ENCODE assay signal across 18 mouse cellular contexts in genomic region chr13:60033116-60033515, GRCm38 (mm10).
DNase-seq lines count a peak whose midpoint lies in the region; ATAC-seq lines count a peak whose summit lies in the region.
"Had no signal": no experiment of that assay in that cellular context is flagged by ENCODE, and none has a peak within 500 bp of the region (broad histone marks: within the 10 kb centered on the region; RNA-seq: fewer than 3 reads in every experiment).

No protein-coding gene starts in this region.

- ATAC-seq in forebrain, embryonic 13.5 days = no peak
- ATAC-seq: activated CD4-positive, CD25-positive, alpha-beta regulatory T cell, adult 4 months; forebrain, embryonic 15.5 days; intestine, embryonic 15.5 days; Patski had no signal

- peaks cover 10% of the 10 kb centered on the region for H3K4me1 ChIP-seq in forebrain, embryonic 13.5 days
- H3K4me1 ChIP-seq: embryonic facial prominence, embryonic 10.5 days; forebrain, embryonic 10.5 days; hindbrain, embryonic 10.5 days; intestine, embryonic 15.5 days had no signal

- 91% methylated on average over 2 of the region's 2 CpGs for WGBS in forebrain, embryonic 13.5 days

- no peaks in the 10 kb centered on the region for H3K27me3 ChIP-seq in forebrain, embryonic 13.5 days
- H3K27me3 ChIP-seq: forebrain, embryonic 15.5 days; heart, embryonic 12.5 days; intestine, embryonic 15.5 days; Patski had no signal

- H3K4me3 ChIP-seq in forebrain, embryonic 13.5 days = no peak overlapping the region
- H3K4me3 ChIP-seq: embryonic facial prominence, embryonic 10.5 days; forebrain, embryonic 10.5 days; forebrain, embryonic 15.5 days; heart, embryonic 12.5 days; hindbrain, embryonic 10.5 days; intestine, embryonic 15.5 days had no signal

- H3K36me3 ChIP-seq in forebrain, embryonic 13.5 days (ENCODE audit: poor library complexity, severe bottlenecking) = no peaks in the 10 kb centered on the region
- H3K36me3 ChIP-seq: embryonic facial prominence, embryonic 10.5 days; forebrain, embryonic 10.5 days; forebrain, embryonic 15.5 days; heart, embryonic 12.5 days; hindbrain, embryonic 10.5 days; intestine, embryonic 15.5 days had no signal

- no peak overlapping the region for H3K4me2 ChIP-seq in forebrain, embryonic 13.5 days
- H3K4me2 ChIP-seq: forebrain, embryonic 15.5 days; heart, embryonic 12.5 days; hindbrain, embryonic 14.5 days; intestine, embryonic 15.5 days had no signal

- H3K9me3 ChIP-seq in forebrain, embryonic 13.5 days (replicated peaks) = no peaks in the 10 kb centered on the region
- H3K9me3 ChIP-seq: embryonic facial prominence, embryonic 10.5 days; forebrain, embryonic 15.5 days; hindbrain, embryonic 10.5 days; intestine, embryonic 15.5 days had no signal

- DNase-seq in heart, adult 11 months = peak; percentile 87
- no peak for DNase-seq in heart, adult 18-20 months
- peak; percentile 61 for DNase-seq in NIH3T3 (ENCODE audit: low read depth)
- peak; percentile 25 to 27 for DNase-seq in adrenal gland, postnatal 36 days
- no peak for DNase-seq in lung, postnatal 25 days (ENCODE audit: low spot score)
- DNase-seq: cerebellum, adult 2 months; cerebellum, postnatal 10 days; kidney, adult 2 months had no signal

- no peak overlapping the region for H3K9ac ChIP-seq in forebrain, embryonic 13.5 days
- H3K9ac ChIP-seq: forebrain, embryonic 15.5 days; heart, embryonic 12.5 days; hindbrain, embryonic 14.5 days; intestine, embryonic 15.5 days had no signal

- H3K27ac ChIP-seq in forebrain, embryonic 13.5 days = no peak overlapping the region
- H3K27ac ChIP-seq: embryonic facial prominence, embryonic 10.5 days; forebrain, embryonic 10.5 days; forebrain, embryonic 15.5 days; hindbrain, embryonic 10.5 days; hindbrain, embryonic 14.5 days; intestine, embryonic 15.5 days had no signal

Comparison
In these comparisons a context has a peak if more than half of its experiments do, and no peak if none do; other contexts are left out.
1. DNase-seq: peak in heart, adult 11 months (single experiment), NIH3T3 (single experiment) and adrenal gland, postnatal 36 days (2 of 2); none in heart, adult 18-20 months (0 of 2) and lung, postnatal 25 days (single experiment).